In genomic region chr2:75101501-75101900, GRCm38 (mm10) we compare ENCODE assay signal across 10 mouse cellular contexts.
DNase-seq lines count a peak whose midpoint lies in the region; ATAC-seq lines count a peak whose summit lies in the region.
"Had no signal": no experiment of that assay in that cellular context is flagged by ENCODE, and none has a peak within 500 bp of the region (broad histone marks: within the 10 kb centered on the region; RNA-seq: fewer than 3 reads in every experiment).

No protein-coding gene starts in this region.

- H3K9me3 ChIP-seq in embryonic facial prominence, embryonic 14.5 days (ENCODE audit: control insufficient read depth, low read length), result no peaks in the 10 kb centered on the region
- no peaks in the 10 kb centered on the region for H3K9me3 ChIP-seq in limb, embryonic 12.5 days
- H3K9me3 ChIP-seq: heart, embryonic 13.5 days; megakaryocyte, embryonic 14.5 days had no signal

- ATAC-seq in embryonic facial prominence, embryonic 14.5 days (ENCODE audit: low read depth), result peak; percentile 76; the same call in 1 of the 2 replicates
- ATAC-seq in limb, embryonic 12.5 days (ENCODE audit: insufficient number of reproducible peaks, insufficient read depth, low FRiP score, low TSS enrichment, low read depth), result no peak

- no peak overlapping the region for H3K4me3 ChIP-seq in embryonic facial prominence, embryonic 14.5 days (ENCODE audit: low read depth, low read length)
- no peak overlapping the region for H3K4me3 ChIP-seq in limb, embryonic 12.5 days (replicated peaks)
- H3K4me3 ChIP-seq: heart, embryonic 13.5 days; megakaryocyte, embryonic 14.5 days had no signal

- intact Hi-C loops in left cerebral cortex, postnatal 25 days (cut with DNase I), result no loop called here

- no peaks in the 10 kb centered on the region for H3K36me3 ChIP-seq in embryonic facial prominence, embryonic 14.5 days (ENCODE audit: control insufficient read depth, insufficient read depth, low read length)
- no peaks in the 10 kb centered on the region for H3K36me3 ChIP-seq in limb, embryonic 12.5 days
- H3K36me3 ChIP-seq: heart, embryonic 13.5 days had no signal

- H3K27me3 ChIP-seq in embryonic facial prominence, embryonic 14.5 days (replicated peaks; ENCODE audit: control insufficient read depth, insufficient read depth, low read length), result no peaks in the 10 kb centered on the region
- peaks cover 33% of the 10 kb centered on the region for H3K27me3 ChIP-seq in limb, embryonic 12.5 days
- H3K27me3 ChIP-seq: heart, embryonic 13.5 days had no signal

- H3K4me2 ChIP-seq in embryonic facial prominence, embryonic 14.5 days (ENCODE audit: low read depth, low read length), result no peak overlapping the region
- peak overlapping the region; percentile 25 for H3K4me2 ChIP-seq in limb, embryonic 12.5 days
- H3K4me2 ChIP-seq: heart, embryonic 13.5 days had no signal

- WGBS in embryonic facial prominence, embryonic 14.5 days, result 42% methylated on average over 11 of the region's 11 CpGs
- WGBS in limb, embryonic 12.5 days, result 19% methylated on average over 11 of the region's 11 CpGs

- H3K27ac ChIP-seq in embryonic facial prominence, embryonic 14.5 days (replicated peaks; ENCODE audit: low read depth, low read length), result no peak overlapping the region
- H3K27ac ChIP-seq in limb, embryonic 12.5 days, result no peak overlapping the region
- H3K27ac ChIP-seq: heart, embryonic 13.5 days had no signal

- H3K4me1 ChIP-seq in embryonic facial prominence, embryonic 14.5 days (ENCODE audit: control insufficient read depth, insufficient read depth, low read length), result 0 out of 2 replicates have a peak, but pooled peaks cover 5% of the 10 kb centered on the region
- H3K4me1 ChIP-seq in limb, embryonic 12.5 days (replicated peaks), result peaks cover 13% of the 10 kb centered on the region; the same call in 1 of the 2 replicates
- H3K4me1 ChIP-seq: heart, embryonic 13.5 days; megakaryocyte, embryonic 14.5 days had no signal

- no peak overlapping the region for H3K9ac ChIP-seq in embryonic facial prominence, embryonic 14.5 days (ENCODE audit: low read depth, low read length)
- H3K9ac ChIP-seq in limb, embryonic 12.5 days (replicated peaks), result no peak overlapping the region
- H3K9ac ChIP-seq: heart, embryonic 13.5 days had no signal

- DNase-seq in ovary, postnatal 14 days (ENCODE audit: low spot score), result peak; percentile 2
- DNase-seq in ovary, adult 18-20 months (ENCODE audit: low spot score), result no peak
- DNase-seq in embryonic facial prominence, embryonic 14.5 days (ENCODE audit: low spot score), result peak; percentile 33
- DNase-seq in thymus, postnatal 4 days, result peak; percentile 66
- DNase-seq in layer of hippocampus, postnatal 10 days (ENCODE audit: low spot score in 2 of 2), result no peak
- DNase-seq in left cerebral cortex, postnatal 25 days (ENCODE audit: low spot score in 2 of 2), result no peak
- no peak for DNase-seq in spleen, adult 18-20 months

Comparison
In these comparisons a context has a peak if more than half of its experiments do, and no peak if none do; other contexts are left out.
1. DNase-seq: peak in ovary, postnatal 14 days (single experiment), embryonic facial prominence, embryonic 14.5 days (single experiment) and thymus, postnatal 4 days (single experiment); none in ovary, adult 18-20 months (single experiment), layer of hippocampus, postnatal 10 days (0 of 2), left cerebral cortex, postnatal 25 days (0 of 2) and spleen, adult 18-20 months (0 of 2).